Mouse (Mus musculus) testis, adult 2 months (tissue): ENCODE results near the gene Polr2i. TPM values are rescaled to one million over a fixed set of nuclear protein-coding genes. Genes with fewer than 3 reads are reported as not detected.
"Not testable (repeated sequence)": the region's sequence is repeated elsewhere in the genome, so short reads cannot be mapped to it uniquely, and the experiment has no call there.

Source experiments
- H3K27ac ChIP-seq: fragments of 200-500 bp; 2 replicates; pipeline ENCODE4 v1.5.1; 2012; ENCODE audit warnings: low read depth, low read length; ENCODE audit not compliant: control insufficient read depth, insufficient read depth
- H3K27me3 ChIP-seq: fragments of 200-500 bp; 2 replicates; pipeline ENCODE4 v1.6.1; 2012; ENCODE audit warnings: mild to moderate bottlenecking, low read length, moderate library complexity; ENCODE audit not compliant: control insufficient read depth, insufficient read depth
- H3K36me3 ChIP-seq: fragments of 200-500 bp; 2 replicates; pipeline ENCODE4 v1.6.1; 2012; ENCODE audit warnings: mild to moderate bottlenecking, low read length; ENCODE audit not compliant: control insufficient read depth, insufficient read depth
- H3K4me1 ChIP-seq: fragments of 200-500 bp; 2 replicates; pipeline ENCODE4 v1.6.1; 2012; ENCODE audit warnings: low read length; ENCODE audit not compliant: control insufficient read depth, insufficient read depth
- H3K4me3 ChIP-seq: fragments of 200-500 bp; 2 replicates; pipeline ENCODE4 v1.5.1; 2012; ENCODE audit warnings: low read depth, mild to moderate bottlenecking, low read length, moderate library complexity, mixed read lengths; ENCODE audit not compliant: control insufficient read depth
- CTCF ChIP-seq: fragments of 200-500 bp; IDR thresholded peaks from 2 replicates; pipeline ENCODE4 v1.5.1; 2012; ENCODE audit warnings: low read depth, mild to moderate bottlenecking, inconsistent platforms, low read length, moderate library complexity; ENCODE audit not compliant: control insufficient read depth, insufficient read depth, insufficient replicate concordance
- POLR2A ChIP-seq: fragments of 200-500 bp; IDR thresholded peaks from 2 replicates; pipeline ENCODE4 v1.6.1; 2012; ENCODE audit warnings: low read depth, mild to moderate bottlenecking, inconsistent platforms, low read length, moderate library complexity; ENCODE audit not compliant: control insufficient read depth
- polyA plus RNA-seq: library from polyadenylated mRNA; depleted of rRNA; stranded (reverse); fragments of >200 nt; gene quantifications from 2 replicates; pipeline ENCODE4 v1.2.3, GENCODE M21; 2012

The Polr2i gene
- polyA plus RNA-seq, 1 experiment, result 257 TPM

- Histone ChIP-seq H3K27ac (peak within 1 kb of the TSS; percentile 79), H3K4me3 (no peak within 1 kb of the TSS; the same call in 1 of the 2 replicates), H3K36me3 (no peaks in the 10 kb centered on the region), H3K27me3 (no peaks in the 10 kb centered on the region), H3K4me1 (peaks cover 36% of the 10 kb centered on the region)
- TF ChIP-seq CTCF (peak; percentile 71; the same call in 1 of the 2 replicates), POLR2A (no peak)
These were observed 33.2 kb upstream of the Polr2i start, which contains the start of gene Capns1 for GRCm38 (mm10) chr7:30198481-30198971. Gene Capns1, minus strand, starts transcription at chr7:30198811.

DNA sequence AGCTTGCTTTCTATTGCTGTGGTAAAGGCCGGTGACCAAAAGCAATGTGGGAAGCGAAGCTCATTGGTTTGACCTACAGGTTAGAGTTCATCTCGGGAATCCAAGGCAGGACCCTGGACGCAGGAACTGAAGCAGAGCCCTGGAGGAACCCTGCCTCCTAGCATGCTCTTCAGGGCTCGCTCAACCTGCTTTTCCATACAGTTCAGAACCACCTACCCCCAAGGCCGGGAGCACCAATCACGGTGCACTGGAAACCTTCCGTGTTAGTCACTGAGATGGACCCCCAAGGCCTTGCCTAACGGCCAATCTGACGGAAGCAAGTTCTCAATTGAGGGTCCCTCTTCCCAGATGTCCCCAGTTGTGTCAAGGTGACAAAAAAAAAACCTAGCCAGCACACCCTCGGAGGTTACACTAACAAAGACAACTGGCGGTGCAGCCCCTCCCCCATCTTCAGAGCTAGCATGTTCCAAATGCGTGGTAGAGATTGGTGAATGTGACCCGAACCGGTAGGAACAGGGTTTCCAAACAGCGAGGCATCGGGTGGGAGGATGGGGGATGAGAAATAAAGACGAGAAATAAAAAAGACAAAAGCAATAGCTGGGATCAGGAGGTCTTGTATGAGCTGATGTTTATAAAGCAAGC, 32.1 kb upstream of the Polr2i start:
- Histone ChIP-seq H3K27me3 (no peaks in the 10 kb centered on the region), H3K27ac (peak overlapping the region; percentile 0), H3K4me1 (peaks cover 32% of the 10 kb centered on the region), H3K4me3 (no peak overlapping the region; the same call in 1 of the 2 replicates), H3K36me3 (no peaks in the 10 kb centered on the region)
- TF ChIP-seq POLR2A (no peak), CTCF (no peak)

DNA sequence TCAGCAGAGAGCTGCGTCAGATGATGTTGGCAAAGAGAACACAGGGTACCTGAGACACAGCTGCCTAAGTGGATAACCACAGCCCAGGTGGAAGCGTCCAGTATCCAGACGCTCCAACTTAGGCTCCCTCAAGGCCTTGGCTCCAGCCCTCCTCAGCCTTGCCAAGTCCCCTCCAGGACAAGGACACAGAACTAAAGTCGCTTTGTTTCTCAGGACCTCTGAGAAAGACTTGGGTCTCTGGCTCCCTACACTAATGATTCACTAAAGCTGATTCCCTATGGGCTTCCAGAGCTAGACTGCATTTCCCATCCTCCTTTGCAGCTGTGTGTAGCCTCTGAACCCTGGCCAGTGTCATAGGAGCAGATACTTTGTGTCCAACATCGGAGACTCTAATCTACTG, 31.5 kb upstream of the Polr2i start:
- Histone ChIP-seq H3K27ac (peak overlapping the region; percentile 0), H3K4me1 (peaks cover 29% of the 10 kb centered on the region), H3K27me3 (no peaks in the 10 kb centered on the region), H3K36me3 (no peaks in the 10 kb centered on the region), H3K4me3 (no peak overlapping the region)
- TF ChIP-seq POLR2A, result no peak
- TF ChIP-seq CTCF, result no peak

DNA sequence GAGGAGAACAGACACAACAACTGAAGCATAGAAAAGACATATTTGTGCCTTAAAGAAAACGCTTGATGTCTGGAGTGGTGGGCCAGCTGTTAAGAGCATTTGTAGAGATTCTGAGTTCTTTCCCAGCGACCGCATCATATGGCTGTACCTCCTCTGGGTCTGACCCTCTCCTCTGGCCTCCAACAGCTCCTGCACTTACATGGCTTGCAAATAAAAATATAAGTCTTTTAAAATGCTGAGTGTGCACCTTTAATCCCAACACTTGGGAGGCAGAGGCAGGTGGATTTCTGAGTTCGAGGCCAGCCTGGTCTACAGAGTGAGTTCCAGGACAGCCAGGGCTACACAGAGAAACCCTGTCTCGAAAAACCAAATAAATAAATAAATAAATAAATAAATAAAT, 31.1 kb upstream of the Polr2i start:
- H3K4me3 ChIP-seq, H3K27me3 ChIP-seq, H3K27ac ChIP-seq, H3K36me3 ChIP-seq: not testable (repeated sequence)
- peaks cover 29% of the 10 kb centered on the region for H3K4me1 ChIP-seq

DNA sequence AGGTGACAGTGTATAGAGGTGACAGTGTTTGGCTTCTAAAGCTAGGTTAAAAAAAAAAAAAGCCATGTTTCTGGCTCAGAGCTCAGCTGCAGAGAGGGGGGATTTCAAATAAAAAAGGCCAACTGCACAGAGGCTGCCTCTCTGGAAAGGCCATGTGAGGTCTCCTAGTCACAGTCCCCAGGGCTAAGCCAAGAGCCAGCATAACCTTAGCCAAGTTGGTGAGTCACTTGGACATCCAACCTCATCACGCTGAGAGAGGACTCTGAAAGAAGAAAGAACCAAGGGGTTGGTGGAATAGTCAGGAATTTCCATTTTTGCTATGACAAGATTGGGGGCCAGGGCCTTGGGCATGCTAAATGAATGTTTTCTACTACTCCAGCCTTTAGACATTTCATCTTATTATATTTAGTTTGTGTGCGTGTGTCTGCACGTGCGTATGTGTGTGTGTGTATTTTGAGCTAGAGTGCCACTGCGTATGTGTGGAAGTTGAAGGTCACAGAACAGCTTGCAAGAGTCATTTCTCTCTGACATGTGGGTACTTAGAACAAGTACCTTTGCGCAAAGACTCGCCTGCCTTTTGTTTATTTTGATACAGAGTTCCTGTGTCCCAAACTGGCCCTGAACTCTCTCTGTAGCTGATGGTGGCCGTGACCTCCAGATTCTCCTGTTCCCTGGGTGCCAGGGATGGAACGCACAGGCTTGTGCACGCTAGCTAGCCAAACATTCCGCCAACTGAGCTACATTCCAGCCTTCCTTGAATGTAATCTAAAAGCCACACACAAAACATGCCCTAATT, 28.7 kb upstream of the Polr2i start:
- TF ChIP-seq POLR2A (no peak), CTCF (no peak)
- Histone ChIP-seq H3K4me3 (no peak overlapping the region), H3K27me3 (no peaks in the 10 kb centered on the region), H3K4me1 (peaks cover 23% of the 10 kb centered on the region), H3K36me3 (no peaks in the 10 kb centered on the region), H3K27ac (peak overlapping the region; percentile 73)

DNA sequence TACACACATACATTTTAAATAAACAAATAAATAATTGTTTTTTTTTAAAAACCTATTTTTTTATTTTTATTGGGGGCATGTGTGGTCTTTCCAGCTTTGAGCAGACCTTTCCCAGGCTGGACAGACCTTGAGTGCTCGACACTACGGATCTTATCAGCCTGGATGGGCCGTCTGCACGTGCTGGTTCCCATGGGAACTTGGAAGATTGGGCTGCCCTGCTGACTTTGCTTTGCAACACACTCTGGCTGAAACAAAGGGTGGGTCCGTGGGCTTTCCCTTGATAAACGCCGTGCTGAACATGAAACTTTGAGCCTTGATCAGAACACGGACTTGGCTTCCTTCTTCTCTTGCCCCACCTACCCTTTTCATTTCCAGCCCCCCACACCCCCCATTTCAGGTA, 27.4 kb upstream of the Polr2i start:
- Histone ChIP-seq H3K4me3 (no peak overlapping the region), H3K4me1 (peaks cover 18% of the 10 kb centered on the region), H3K27ac (peak overlapping the region; percentile 30), H3K27me3 (no peaks in the 10 kb centered on the region), H3K36me3 (no peaks in the 10 kb centered on the region)
- TF ChIP-seq CTCF (no peak), POLR2A (no peak)

DNA sequence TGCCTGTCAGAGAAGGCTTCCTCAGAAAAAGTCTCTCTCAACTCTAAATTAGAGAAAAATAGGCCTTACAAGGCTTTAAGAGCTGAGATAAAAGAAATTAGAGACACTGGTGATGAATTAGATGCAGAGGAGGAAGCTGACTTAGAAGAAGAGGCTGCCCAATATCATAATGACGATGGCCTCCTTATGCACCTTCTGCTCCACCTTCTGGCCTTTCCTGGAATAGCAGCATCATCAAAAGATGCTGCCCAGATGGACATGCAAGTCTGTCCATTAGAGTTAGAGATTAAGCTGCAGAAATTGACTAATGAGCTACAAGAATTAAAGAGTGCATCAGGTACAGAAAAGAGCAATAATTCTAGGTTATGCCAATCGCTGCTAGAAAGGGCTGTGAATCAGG, 26.4 kb upstream of the Polr2i start:
- no peaks in the 10 kb centered on the region for H3K27me3 ChIP-seq
- no peak overlapping the region for H3K4me3 ChIP-seq
- peaks cover 8% of the 10 kb centered on the region for H3K4me1 ChIP-seq
- peak; percentile 24; the same call in 1 of the 2 replicates for TF ChIP-seq CTCF
- no peak for TF ChIP-seq POLR2A
- 0 out of 2 replicates have a peak overlapping the region, but pooled peaks have one; percentile 66 for H3K27ac ChIP-seq
- no peaks in the 10 kb centered on the region for H3K36me3 ChIP-seq

DNA sequence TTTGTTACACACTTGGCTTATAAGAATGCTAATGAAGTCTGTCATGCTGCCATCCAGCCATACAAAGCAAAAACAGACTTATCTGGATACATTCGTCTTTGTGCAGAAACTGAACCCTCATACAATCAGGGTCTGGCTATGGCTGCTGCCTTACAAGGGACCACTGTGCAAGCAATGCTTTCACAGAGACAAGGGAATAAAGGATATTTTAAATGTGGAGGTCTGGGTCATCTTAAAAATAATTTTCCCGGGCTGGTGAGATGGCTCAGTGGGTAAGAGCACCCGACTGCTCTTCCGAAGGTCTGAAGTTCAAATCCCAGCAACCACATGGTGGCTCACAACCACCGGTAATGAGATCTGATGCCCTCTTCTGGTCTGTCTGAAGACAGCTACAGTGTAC, 25.4 kb upstream of the Polr2i start:
- not testable (repeated sequence) for H3K4me3 ChIP-seq, H3K27me3 ChIP-seq, H3K36me3 ChIP-seq, H3K4me1 ChIP-seq
- peak overlapping the region; percentile 66; the same call in 1 of the 2 replicates for H3K27ac ChIP-seq
